Mouse (Mus musculus) mouse embryonic stem cell (cell line): ENCODE measurements around the gene Defb20.
"Not testable (repeated sequence)": the region's sequence is repeated elsewhere in the genome, so short reads cannot be mapped to it uniquely, and the experiment has no call there.

ENCODE experiments used
- in situ Hi-C, 2 experiments: fragments of 300-500 bp; cut with MboI; formaldehyde crosslinking; loops; 1 replicate in 1 of 2; 3 replicates in 1 of 2; pipeline ENCODE4 v1.14.3; 2019 to 2020; ENCODE audit warnings: low sequenced_read_pairs in 2 of 2, low pct_unique_long_range_greater_than_20kb in 1 of 2, mixed read lengths in 1 of 2; ENCODE audit not compliant: unreplicated experiment in 1 of 2

Gene Defb20

GRCm38 (mm10) chr2:152476763-152477162 lies at the start of gene Defb20:
Gene Defb20, plus strand, starts transcription at chr2:152477063.
- in situ Hi-C loops: no loop called here

GRCm38 (mm10) chr2:152427493-152427892 lies 49.4 kb upstream of the Defb20 start:
- in situ Hi-C loops: no loop called here

- in situ Hi-C loops: not testable (repeated sequence)
Measured at GRCm38 (mm10) chr2:152428481-152428880, 48.4 kb upstream of the Defb20 start.

GRCm38 (mm10) chr2:152436405-152436901 lies 40.4 kb upstream of the Defb20 start:
- in situ Hi-C loops: no loop called here

- in situ Hi-C loops: no loop called here
Measured at GRCm38 (mm10) chr2:152436983-152437860, 39.6 kb upstream of the Defb20 start.

- in situ Hi-C loops: no loop called here
Measured at GRCm38 (mm10) chr2:152438963-152439362, 37.9 kb upstream of the Defb20 start.

GRCm38 (mm10) chr2:152439833-152440232 lies 37.0 kb upstream of the Defb20 start:
- in situ Hi-C loops: no loop called here

- in situ Hi-C loops: no loop called here
Measured at GRCm38 (mm10) chr2:152442322-152442721, 34.5 kb upstream of the Defb20 start.

- in situ Hi-C loops: no loop called here
Measured at GRCm38 (mm10) chr2:152443281-152443680, 33.6 kb upstream of the Defb20 start.

GRCm38 (mm10) chr2:152446642-152447041 lies 30.2 kb upstream of the Defb20 start:
- in situ Hi-C loops: no loop called here

- in situ Hi-C loops: no loop called here
Measured at GRCm38 (mm10) chr2:152447461-152447860, 29.4 kb upstream of the Defb20 start.

GRCm38 (mm10) chr2:152450241-152450640 lies 26.6 kb upstream of the Defb20 start:
- in situ Hi-C loops: no loop called here

GRCm38 (mm10) chr2:152452101-152452781 lies 24.6 kb upstream of the Defb20 start:
- in situ Hi-C loops: no loop called here

GRCm38 (mm10) chr2:152459241-152459640 lies 17.6 kb upstream of the Defb20 start:
- in situ Hi-C loops: no loop called here

GRCm38 (mm10) chr2:152464570-152465150 lies 12.2 kb upstream of the Defb20 start, which contains the start of gene Defb23:
Gene Defb23, minus strand, starts transcription at chr2:152464620.
- in situ Hi-C loops: no loop called here

- in situ Hi-C loops: no loop called here
Measured at GRCm38 (mm10) chr2:152470973-152471372, 5.9 kb upstream of the Defb20 start.

- in situ Hi-C loops: no loop called here
Measured at GRCm38 (mm10) chr2:152472434-152472833, 4.4 kb upstream of the Defb20 start.

GRCm38 (mm10) chr2:152480881-152481280 lies 4.0 kb downstream of the Defb20 start:
- in situ Hi-C loops: no loop called here

GRCm38 (mm10) chr2:152481726-152482125 lies 4.9 kb downstream of the Defb20 start:
- in situ Hi-C loops: no loop called here
